Mouse (Mus musculus) neural tube, embryonic 11.5 days (tissue): ENCODE data around the gene 1110008P14Rik. TPM values are rescaled to one million over a fixed set of nuclear protein-coding genes. Genes with fewer than 3 reads are reported as not detected.

ENCODE experiments used
- ATAC-seq: fragments of 200-750 bp; cut with Nextera tagmentation; 2 replicates; pipeline ENCODE4 v1.8.0; 2017; ENCODE audit warnings: moderate number of reproducible peaks, mild to moderate bottlenecking, moderate TSS enrichment, moderate library complexity; ENCODE audit not compliant: insufficient read depth, low FRiP score, low TSS enrichment
- DNase-seq: peaks from one replicate; pipeline ENCODE4 v3.0.0-alpha.2; 2015; ENCODE audit warnings: low spot score
- H3K27ac ChIP-seq: fragments of 300-500 bp; sonication (generic); 2 replicates; pipeline ENCODE4 v1.5.1; 2014; ENCODE audit warnings: low read depth, mild to moderate bottlenecking, low read length
- H3K27me3 ChIP-seq: fragments of 300-500 bp; sonication (generic); 2 replicates; pipeline ENCODE4 v1.6.1; 2014; ENCODE audit warnings: mild to moderate bottlenecking, low read length, mixed read lengths; ENCODE audit not compliant: control insufficient read depth, insufficient read depth
- H3K36me3 ChIP-seq: fragments of 300-500 bp; sonication (generic); 2 replicates; pipeline ENCODE4 v1.6.1; 2014; ENCODE audit warnings: mild to moderate bottlenecking, low read length, moderate library complexity, mixed read lengths; ENCODE audit not compliant: control insufficient read depth, insufficient read depth
- H3K4me1 ChIP-seq: fragments of 300-500 bp; sonication (generic); 2 replicates; pipeline ENCODE4 v1.6.1; 2014; ENCODE audit warnings: low read length, mixed read lengths; ENCODE audit not compliant: control insufficient read depth, insufficient read depth
- H3K4me2 ChIP-seq: fragments of 300-500 bp; sonication (generic); 2 replicates; pipeline ENCODE4 v1.6.1; 2014; ENCODE audit warnings: low read depth, mild to moderate bottlenecking, moderate library complexity
- H3K4me3 ChIP-seq: fragments of 300-500 bp; sonication (generic); 2 replicates; pipeline ENCODE4 v1.5.1; 2014; ENCODE audit warnings: low read depth, low read length
- H3K9ac ChIP-seq: fragments of 300-500 bp; sonication (generic); 2 replicates; pipeline ENCODE4 v1.6.1; 2014; ENCODE audit warnings: mild to moderate bottlenecking, low read length
- H3K9me3 ChIP-seq: fragments of 300-500 bp; sonication (generic); 2 replicates; pipeline ENCODE4 v1.6.1; 2016; ENCODE audit warnings: low read length; ENCODE audit not compliant: control insufficient read depth
- WGBS: fragments of 180-500 bp; shearing (Covaris S2); extraction: QIAGEN DNeasy Blood & Tissue Kit; methylation state at CpG from one replicate; pipeline ENCODE4 v1.1.7; 2014; 5-methylcytosine and 5-hydroxymethylcytosine counted together
- polyA plus RNA-seq: library from polyadenylated mRNA; unstranded; fragments of >200 nt; fragmentation: Nextera tagmentation; extraction: Ambion mirVana; gene quantifications from 2 replicates; pipeline ENCODE4 v1.2.1, GENCODE M21; 2014

Gene 1110008P14Rik
- polyA plus RNA-seq, 1 experiment from 2014 or later, result 65.6 TPM

DNA sequence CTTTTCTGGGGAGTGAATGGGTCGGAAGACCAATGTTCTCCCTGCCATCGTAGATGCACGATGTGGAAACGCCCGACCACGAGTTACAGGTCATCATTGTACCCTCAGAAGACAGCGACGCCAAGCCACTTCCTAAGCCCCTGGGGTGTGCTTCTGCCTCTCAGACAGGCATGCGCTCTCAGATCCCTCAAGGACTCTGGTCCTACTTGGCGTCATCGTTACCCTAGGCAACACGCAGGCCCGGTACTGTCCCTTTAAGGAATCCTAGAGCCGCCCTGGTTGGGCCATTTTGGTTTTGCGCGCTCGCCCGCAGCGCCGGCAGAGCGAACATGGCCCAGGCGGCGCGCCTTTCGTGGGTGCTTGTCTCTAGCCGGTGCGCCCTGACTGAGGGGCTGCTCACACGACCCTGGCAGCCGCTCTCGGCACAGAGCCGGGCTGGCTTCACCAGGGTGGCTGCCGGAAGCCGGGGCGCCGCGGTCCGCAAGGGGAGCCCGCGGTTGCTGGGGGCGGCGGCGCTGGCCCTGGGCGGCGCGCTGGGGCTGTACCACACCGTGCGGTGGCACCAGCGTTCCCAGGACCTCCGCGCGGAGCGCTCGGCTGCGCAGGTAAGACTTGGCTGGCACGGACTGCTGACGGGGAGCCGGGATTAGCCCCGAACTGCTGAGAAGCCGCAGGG, 14.3 kb upstream of the 1110008P14Rik start:
- peak overlapping the region; percentile 64 for H3K9ac ChIP-seq
- H3K36me3 ChIP-seq, result peaks cover 3% of the 10 kb centered on the region
- peaks cover 6% of the 10 kb centered on the region for H3K4me1 ChIP-seq
- no peaks in the 10 kb centered on the region for H3K27me3 ChIP-seq
- peak overlapping the region; percentile 71 for H3K4me3 ChIP-seq
- H3K27ac ChIP-seq, result peak overlapping the region; percentile 75
- peak overlapping the region; percentile 90 for H3K4me2 ChIP-seq
- ATAC-seq, result peak; percentile 93
- peak; percentile 92 for DNase-seq
- no peaks in the 10 kb centered on the region for H3K9me3 ChIP-seq
- under 1% methylated on average over 54 of the region's 59 CpGs for WGBS

DNA sequence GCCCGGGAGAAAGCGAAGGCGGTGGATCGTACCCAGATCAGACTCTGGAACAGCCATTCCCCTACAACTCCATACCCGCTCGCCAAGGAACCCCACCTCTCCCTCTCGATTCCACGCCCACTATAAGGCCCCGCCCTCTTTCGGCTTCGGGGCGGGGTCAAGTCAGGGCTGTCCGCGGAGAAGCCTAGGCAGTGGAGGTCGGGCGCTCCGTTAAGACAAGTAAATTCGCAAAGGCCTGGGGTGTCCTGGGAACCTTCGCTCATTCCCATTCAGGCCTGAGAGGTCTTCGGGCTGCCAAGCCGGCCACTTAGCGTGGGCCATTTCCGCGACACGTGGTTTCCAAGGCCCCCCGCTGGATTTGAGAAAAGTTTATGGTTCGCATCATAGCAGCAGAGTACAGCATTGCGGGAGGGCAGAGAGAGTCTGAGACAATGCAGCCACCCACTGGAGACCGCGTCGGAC, 13.8 kb upstream of the 1110008P14Rik start, which contains the start of gene Ptges2:
TSS of gene Ptges2 (plus strand) at position 413 of the 462 bp plus-strand sequence.
- under 1% methylated on average over 31 of the region's 31 CpGs for WGBS
- Histone ChIP-seq H3K36me3 (peaks cover 2% of the 10 kb centered on the region), H3K9ac (peak within 1 kb of the TSS; percentile 64), H3K4me3 (peak within 1 kb of the TSS; percentile 71), H3K4me1 (peaks cover 6% of the 10 kb centered on the region), H3K4me2 (peak within 1 kb of the TSS; percentile 90), H3K27ac (peak within 1 kb of the TSS; percentile 75), H3K9me3 (no peaks in the 10 kb centered on the region), H3K27me3 (no peaks in the 10 kb centered on the region)
- ATAC-seq, result peak; percentile 88
- DNase-seq, result peak; percentile 93

DNA sequence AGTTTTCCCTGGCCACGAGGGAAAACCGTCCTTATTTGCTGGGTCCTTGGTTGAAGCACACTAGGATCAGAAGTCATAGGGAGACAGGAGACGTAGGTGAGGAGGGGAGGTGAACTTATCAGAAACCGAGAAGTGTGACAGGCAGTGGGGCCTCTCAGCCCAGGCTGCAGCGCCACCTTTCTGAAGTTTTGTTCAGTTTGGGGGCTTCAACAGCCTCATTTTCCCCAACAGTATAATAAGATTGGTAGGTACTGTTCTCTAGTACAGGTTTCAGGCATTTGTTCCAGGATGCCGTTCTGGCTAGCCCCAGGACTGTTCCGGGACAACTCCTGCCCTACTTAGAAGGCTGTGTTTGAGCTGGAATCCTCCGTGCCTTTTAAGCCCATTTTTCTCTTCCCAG, 13.2 kb upstream of the 1110008P14Rik start:
- Histone ChIP-seq H3K9ac (peak overlapping the region; percentile 64), H3K27me3 (no peaks in the 10 kb centered on the region), H3K9me3 (no peaks in the 10 kb centered on the region), H3K4me1 (peaks cover 6% of the 10 kb centered on the region), H3K4me3 (peak overlapping the region; percentile 71), H3K27ac (peak overlapping the region; percentile 75), H3K4me2 (peak overlapping the region; percentile 90), H3K36me3 (no peaks in the 10 kb centered on the region; the same call in none of the 2 replicates)
- peak; percentile 38 for DNase-seq
- 3% methylated on average over 8 of the region's 8 CpGs for WGBS
- no peak for ATAC-seq

DNA sequence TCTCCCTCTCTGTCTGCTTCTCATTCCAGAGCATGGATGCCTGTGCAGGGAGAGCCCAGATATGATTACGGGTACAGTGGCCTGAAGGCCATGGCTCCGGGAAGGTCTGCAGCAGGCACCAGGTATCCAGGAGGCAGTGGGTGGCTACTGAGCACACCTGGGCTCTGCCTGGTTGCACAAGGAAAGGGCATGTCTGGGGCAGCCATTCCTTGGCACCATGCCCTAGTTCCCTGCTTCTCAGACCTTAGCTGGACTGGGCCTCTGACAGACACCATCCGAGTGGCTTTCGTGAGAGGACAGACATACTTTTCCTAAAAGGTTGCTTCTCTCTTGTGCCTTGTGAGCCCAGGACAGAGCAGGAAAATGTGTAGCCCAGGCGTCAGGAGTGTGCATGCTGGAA, 10.3 kb upstream of the 1110008P14Rik start:
- Histone ChIP-seq H3K9ac (no peak overlapping the region; the same call in 1 of the 2 replicates), H3K9me3 (no peaks in the 10 kb centered on the region), H3K27ac (no peak overlapping the region), H3K27me3 (no peaks in the 10 kb centered on the region), H3K4me1 (peaks cover 4% of the 10 kb centered on the region), H3K36me3 (no peaks in the 10 kb centered on the region; the same call in 1 of the 2 replicates), H3K4me3 (no peak overlapping the region), H3K4me2 (no peak overlapping the region)
- WGBS, result 92% methylated on average over 5 of the region's 5 CpGs
- ATAC-seq (no peak), DNase-seq (no peak)

DNA sequence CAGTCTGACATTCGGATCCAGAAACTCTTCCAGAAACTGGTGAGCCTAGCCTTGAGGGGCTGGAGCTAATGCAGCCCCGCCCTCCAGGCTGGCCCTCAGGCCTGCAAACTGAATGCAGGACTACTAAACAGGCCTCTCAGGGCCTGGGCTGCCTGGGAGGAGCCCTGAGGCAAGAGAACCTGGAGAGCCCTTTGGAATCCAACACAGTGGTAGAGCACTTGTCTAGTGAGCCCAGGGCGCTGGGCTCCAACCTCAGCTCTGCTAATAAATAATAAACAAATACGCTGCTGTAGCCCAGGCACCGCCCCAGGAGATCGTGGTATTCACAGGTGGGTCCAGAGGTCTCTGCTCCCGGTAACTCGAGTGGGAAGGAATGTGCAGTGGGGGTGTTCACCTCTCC, 9.1 kb upstream of the 1110008P14Rik start:
- Histone ChIP-seq H3K27me3 (no peaks in the 10 kb centered on the region), H3K9ac (no peak overlapping the region), H3K4me1 (no peaks in the 10 kb centered on the region), H3K9me3 (no peaks in the 10 kb centered on the region), H3K36me3 (no peaks in the 10 kb centered on the region; the same call in 1 of the 2 replicates), H3K4me2 (no peak overlapping the region), H3K27ac (no peak overlapping the region), H3K4me3 (no peak overlapping the region)
- no peak for DNase-seq
- ATAC-seq, result no peak
- 73% methylated on average over 8 of the region's 8 CpGs for WGBS

DNA sequence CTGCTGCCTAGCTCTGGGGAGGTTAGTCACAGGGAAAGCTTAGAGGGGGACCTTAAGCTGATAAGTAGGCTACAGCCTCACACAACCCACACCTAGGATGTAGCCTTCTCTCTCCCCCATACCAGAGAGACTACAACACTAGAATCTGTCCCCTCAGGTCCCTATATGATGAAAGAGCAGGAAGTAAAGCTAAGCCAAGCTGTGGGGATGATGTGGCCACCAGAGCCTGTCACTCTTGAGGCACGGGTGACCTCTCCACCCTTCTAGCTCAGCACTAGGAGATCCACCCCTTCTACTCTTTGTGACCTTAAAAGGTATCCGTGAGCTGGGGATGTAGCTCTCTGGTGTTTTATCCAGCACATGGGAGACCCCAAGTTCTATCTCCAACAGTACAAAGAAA, 7.4 kb upstream of the 1110008P14Rik start:
- WGBS, result 86% methylated on average over 2 of the region's 2 CpGs
- Histone ChIP-seq H3K4me3 (no peak overlapping the region), H3K27me3 (no peaks in the 10 kb centered on the region), H3K36me3 (no peaks in the 10 kb centered on the region; the same call in 1 of the 2 replicates), H3K9me3 (no peaks in the 10 kb centered on the region), H3K4me2 (no peak overlapping the region), H3K9ac (no peak overlapping the region), H3K27ac (no peak overlapping the region), H3K4me1 (no peaks in the 10 kb centered on the region)
- DNase-seq, result no peak
- no peak for ATAC-seq

DNA sequence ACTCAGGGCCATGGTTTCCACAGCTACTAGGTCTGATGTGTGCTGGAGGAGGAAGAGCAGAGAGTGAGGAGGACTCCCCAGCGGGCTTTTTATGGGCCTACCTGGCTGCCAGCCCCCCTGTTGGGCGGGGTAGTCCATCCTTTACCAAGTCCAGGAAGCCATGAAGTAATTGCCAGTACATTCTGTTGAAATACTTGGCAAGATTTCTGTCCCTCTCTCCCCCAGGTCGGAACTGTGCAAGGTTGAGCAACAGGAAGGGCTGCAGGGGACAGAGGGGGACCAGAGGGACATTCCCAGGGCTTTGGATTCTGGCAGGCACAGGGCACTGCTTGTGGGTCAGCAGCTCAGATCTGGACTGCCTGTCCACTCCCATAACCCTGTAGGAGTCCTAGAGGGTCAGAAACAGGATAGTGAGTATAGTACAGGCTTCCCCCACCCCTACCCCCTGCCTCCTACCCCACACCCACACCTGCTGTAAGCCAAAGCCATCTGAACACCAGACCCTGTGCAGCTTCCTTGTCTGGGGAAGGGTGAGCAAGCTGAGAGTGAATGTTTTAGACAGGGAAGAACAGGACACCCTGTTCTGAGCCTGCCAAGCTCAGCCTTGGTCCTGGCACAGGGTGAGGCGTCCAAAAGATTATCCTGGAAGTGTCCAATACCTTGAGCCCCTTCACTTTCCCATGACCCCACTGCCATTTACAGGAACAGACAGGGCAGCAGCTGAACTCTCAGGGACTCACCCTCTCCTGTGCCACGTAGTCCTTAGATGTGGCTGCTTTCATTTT, 6.2 kb upstream of the 1110008P14Rik start, which contains the start of gene Lcn2:
TSS of gene Lcn2 (minus strand) at position 547 of the 785 bp plus-strand sequence.
- no peaks in the 10 kb centered on the region for H3K9me3 ChIP-seq
- H3K4me3 ChIP-seq, result no peak within 1 kb of the TSS
- no peak within 1 kb of the TSS; the same call in 1 of the 2 replicates for H3K9ac ChIP-seq
- H3K27me3 ChIP-seq, result no peaks in the 10 kb centered on the region
- ATAC-seq (no peak), DNase-seq (no peak)
- no peak within 1 kb of the TSS for H3K4me2 ChIP-seq
- WGBS, result 63% methylated on average over 5 of the region's 5 CpGs
- H3K27ac ChIP-seq, result no peak within 1 kb of the TSS
- H3K36me3 ChIP-seq, result no peaks in the 10 kb centered on the region
- H3K4me1 ChIP-seq, result no peaks in the 10 kb centered on the region

DNA sequence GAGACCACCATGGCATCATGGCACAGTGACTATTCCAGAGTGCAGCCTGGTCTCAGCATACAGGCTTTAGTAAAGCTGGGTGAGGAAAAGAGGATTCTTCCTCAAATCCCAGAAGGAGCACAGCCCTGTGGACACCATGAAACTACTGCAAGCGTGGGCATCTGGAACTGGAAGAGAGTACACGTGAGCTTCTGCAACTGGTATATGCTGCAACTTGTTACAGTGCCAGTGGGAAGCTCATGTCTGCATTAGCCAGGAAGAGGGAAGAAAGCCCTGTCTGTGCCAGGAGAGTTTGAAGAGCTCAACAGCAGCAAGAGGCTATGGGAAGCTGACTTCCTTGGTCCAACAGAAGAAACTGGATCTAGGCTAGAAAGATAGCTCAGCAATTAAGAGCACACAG, 951 bp upstream of the 1110008P14Rik start:
- Histone ChIP-seq H3K36me3 (peaks cover 9% of the 10 kb centered on the region), H3K9me3 (no peaks in the 10 kb centered on the region), H3K27ac (no peak overlapping the region), H3K4me3 (no peak overlapping the region), H3K4me1 (0 out of 2 replicates have a peak, but pooled peaks cover 3% of the 10 kb centered on the region), H3K9ac (no peak overlapping the region), H3K27me3 (no peaks in the 10 kb centered on the region), H3K4me2 (no peak overlapping the region)
- 88% methylated on average over 2 of the region's 2 CpGs for WGBS
- no peak for DNase-seq
- ATAC-seq, result no peak
